Mouse (Mus musculus) heart, embryonic 13.5 days (tissue): ENCODE results near the gene Serp1. TPM values are rescaled to one million over a fixed set of nuclear protein-coding genes. Genes with fewer than 3 reads are reported as not detected.

Experiments used
- polyA plus RNA-seq: library from polyadenylated mRNA; unstranded; fragments of >200 nt; fragmentation: Nextera tagmentation; extraction: Ambion mirVana; gene quantifications from 2 replicates; pipeline ENCODE4 v1.2.1, GENCODE M21; 2015

The Serp1 gene
- polyA plus RNA-seq, 1 experiment from 2014 or later: 90.8 TPM

Other genes with a start within 250 kb of the Serp1 start
- gene Tsc22d2, start 111.2 kb downstream of the Serp1 start, polyA plus RNA-seq: 10.6 and 10.9 TPM in 2 replicates
- gene Eif2a, start 71 bp downstream of the Serp1 start, polyA plus RNA-seq: 37.4 and 37.5 TPM in 2 replicates
- 15.5 and 17.8 TPM in 2 replicates for gene Selenot, start 50.7 kb upstream of the Serp1 start, polyA plus RNA-seq
- 0.11 and 0.15 TPM in 2 replicates for gene Erich6, start 111.3 kb upstream of the Serp1 start, polyA plus RNA-seq
- 4.5 TPM in 2 replicates for gene Siah2, start 166.5 kb upstream of the Serp1 start, polyA plus RNA-seq